ENCODE assay signal across 18 mouse cellular contexts in the genomic region with DNA sequence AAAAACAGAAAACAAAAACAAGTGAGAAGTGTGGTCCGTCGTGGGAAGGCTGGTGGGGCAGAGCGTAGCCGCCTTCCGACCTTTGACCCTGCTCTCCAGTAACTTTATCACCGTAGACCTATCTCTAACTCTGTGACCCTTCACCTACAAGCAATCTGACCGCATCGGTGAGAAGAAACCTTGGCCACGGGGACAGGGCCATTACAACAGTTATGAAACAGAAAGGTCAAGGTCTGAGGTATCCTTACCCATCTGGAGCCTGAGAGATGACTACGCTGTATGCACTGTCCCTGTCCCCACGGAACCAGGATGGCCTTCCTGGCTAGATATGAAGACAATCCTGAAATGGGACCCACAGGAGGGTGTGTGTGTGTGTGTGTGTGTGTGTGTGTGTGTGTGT. TPM values are rescaled to one million over a fixed set of nuclear protein-coding genes. Genes with fewer than 3 reads are reported as not detected.
DNase-seq lines count a peak whose midpoint lies in the region; ATAC-seq and TF ChIP-seq lines count a peak whose summit lies in the region.
"Had no signal": no experiment of that assay in that cellular context is flagged by ENCODE, and none has a peak within 500 bp of the region (broad histone marks: within the 10 kb centered on the region; RNA-seq: fewer than 3 reads in every experiment).

No protein-coding gene starts in this region.

- H3K9me3 ChIP-seq in liver, embryonic 12.5 days (replicated peaks), result no peaks in the 10 kb centered on the region
- no peaks in the 10 kb centered on the region for H3K9me3 ChIP-seq in stomach, embryonic 16.5 days (replicated peaks; ENCODE audit: control insufficient read depth, low read length)
- H3K9me3 ChIP-seq: embryonic facial prominence, embryonic 15.5 days; hindbrain, embryonic 10.5 days; limb, embryonic 13.5 days; lung, embryonic 15.5 days had no signal

- no peak for TF ChIP-seq POLR2A in liver, adult 2 months (IDR thresholded peaks at IDR 0.05; ENCODE audit: extremely low read depth, insufficient read depth, low read length)

- no peak overlapping the region for H3K4me3 ChIP-seq in gastrocnemius, adult 2 months
- H3K4me3 ChIP-seq in liver, adult 2 months (ENCODE audit: insufficient read depth, low read depth, low read length), result no peak overlapping the region
- no peak overlapping the region for H3K4me3 ChIP-seq in liver, embryonic 12.5 days
- no peak overlapping the region for H3K4me3 ChIP-seq in stomach, embryonic 16.5 days (replicated peaks; ENCODE audit: low read length)
- H3K4me3 ChIP-seq: embryonic facial prominence, embryonic 15.5 days; hindbrain, embryonic 10.5 days; limb, embryonic 13.5 days; lung, embryonic 15.5 days had no signal

- no peaks in the 10 kb centered on the region for H3K27me3 ChIP-seq in liver, adult 2 months (ENCODE audit: control insufficient read depth, insufficient read depth, low read length)
- H3K27me3 ChIP-seq in liver, embryonic 12.5 days (replicated peaks), result no peaks in the 10 kb centered on the region
- no peaks in the 10 kb centered on the region for H3K27me3 ChIP-seq in stomach, embryonic 16.5 days (ENCODE audit: control insufficient read depth, insufficient read depth, low read length)
- H3K27me3 ChIP-seq: embryonic facial prominence, embryonic 15.5 days; limb, embryonic 13.5 days; lung, embryonic 15.5 days had no signal

- H3K27ac ChIP-seq in gastrocnemius, adult 2 months, result peak overlapping the region; percentile 1; the same call in 1 of the 2 replicates
- H3K27ac ChIP-seq in liver, adult 2 months (replicated peaks; ENCODE audit: insufficient read depth, low read depth, low read length), result peak overlapping the region; percentile 92
- no peak overlapping the region for H3K27ac ChIP-seq in liver, embryonic 12.5 days
- no peak overlapping the region for H3K27ac ChIP-seq in stomach, embryonic 16.5 days (ENCODE audit: low read length)
- H3K27ac ChIP-seq: embryonic facial prominence, embryonic 15.5 days; hindbrain, embryonic 10.5 days; limb, embryonic 13.5 days; lung, embryonic 15.5 days had no signal

- 25% methylated on average over 11 of the region's 11 CpGs for WGBS in liver, adult 2 months
- 72% methylated on average over 11 of the region's 11 CpGs for WGBS in liver, embryonic 12.5 days (ENCODE audit: insufficient replicate concordance)
- WGBS in large intestine, adult 2 months, result 41% methylated on average over 11 of the region's 11 CpGs
- 68% methylated on average over 11 of the region's 11 CpGs for WGBS in stomach, embryonic 16.5 days

- intact Hi-C loops in gastrocnemius, adult 2 months (cut with DNase I), result no loop called here
- intact Hi-C loops in gastrocnemius, postnatal 36 days (cut with DNase I), result no loop called here
- intact Hi-C loops in heart, postnatal 10 days (cut with DNase I), result no loop called here

- peaks cover 20% of the 10 kb centered on the region for H3K4me1 ChIP-seq in liver, adult 2 months (ENCODE audit: control insufficient read depth, insufficient read depth, low read length)
- peaks cover 6% of the 10 kb centered on the region; the same call in 1 of the 2 replicates for H3K4me1 ChIP-seq in liver, embryonic 12.5 days
- H3K4me1 ChIP-seq in stomach, embryonic 16.5 days (ENCODE audit: control insufficient read depth, insufficient read depth, low read length), result no peaks in the 10 kb centered on the region
- H3K4me1 ChIP-seq: embryonic facial prominence, embryonic 15.5 days; hindbrain, embryonic 10.5 days; limb, embryonic 13.5 days; lung, embryonic 15.5 days had no signal

- H3K4me2 ChIP-seq in liver, embryonic 12.5 days, result no peak overlapping the region
- no peak overlapping the region for H3K4me2 ChIP-seq in stomach, embryonic 16.5 days (ENCODE audit: low read depth, low read length)
- H3K4me2 ChIP-seq: embryonic facial prominence, embryonic 15.5 days; limb, embryonic 13.5 days; lung, embryonic 15.5 days had no signal

- DNase-seq in gastrocnemius, adult 2 months, result no peak
- DNase-seq in gastrocnemius, postnatal 36 days, result no peak
- DNase-seq in liver, adult 2 months (ENCODE audit: extremely low read depth, low read depth, low spot score), result peak; percentile 96
- DNase-seq in large intestine, adult 2 months (ENCODE audit: low read depth, low spot score), result peak; percentile 75
- DNase-seq in cerebellum, postnatal 36 days, result no peak
- no peak for DNase-seq in heart, postnatal 10 days
- DNase-seq: cerebellum, postnatal 10 days; lung, postnatal 4 days; right cerebral cortex, postnatal 4 days; thymus, adult 18-20 months; thymus, postnatal 4 days had no signal

- TF ChIP-seq CTCF in gastrocnemius, adult 2 months (IDR thresholded peaks at IDR 0.05), result no peak
- no peak for TF ChIP-seq CTCF in liver, adult 2 months (IDR thresholded peaks at IDR 0.05; ENCODE audit: low read depth, low read length)

- no peak overlapping the region for H3K9ac ChIP-seq in liver, adult 2 months (ENCODE audit: low read depth, low read length)
- H3K9ac ChIP-seq in liver, embryonic 12.5 days, result no peak overlapping the region
- no peak overlapping the region for H3K9ac ChIP-seq in stomach, embryonic 16.5 days (ENCODE audit: low read length)
- H3K9ac ChIP-seq: embryonic facial prominence, embryonic 15.5 days; limb, embryonic 13.5 days; lung, embryonic 15.5 days had no signal

- ATAC-seq in liver, embryonic 12.5 days, result no peak
- peak; percentile 34; the same call in 1 of the 2 replicates for ATAC-seq in stomach, embryonic 16.5 days (ENCODE audit: insufficient read depth, low FRiP score)
- ATAC-seq: forebrain, embryonic 16.5 days had no signal

- H3K36me3 ChIP-seq in liver, adult 2 months (ENCODE audit: control insufficient read depth, insufficient read depth, low read length), result peaks cover 10% of the 10 kb centered on the region; the same call in 1 of the 2 replicates
- 0 out of 2 replicates have a peak, but pooled peaks cover 14% of the 10 kb centered on the region for H3K36me3 ChIP-seq in liver, embryonic 12.5 days
- H3K36me3 ChIP-seq in stomach, embryonic 16.5 days (ENCODE audit: control insufficient read depth, insufficient read depth, low read length), result no peaks in the 10 kb centered on the region

- no peaks in the 10 kb centered on the region for H3K79me2 ChIP-seq in liver, adult 2 months (ENCODE audit: control insufficient read depth, insufficient read depth, low read length)

RNA-seq across cellular contexts. Expression of gene Elmod3, which starts 14.1 kb away (rescaled TPM):
- 1 to 10 TPM; 7.7 to 9.8 TPM for total RNA-seq in gastrocnemius, adult 2 months (2021)
- 1 to 10 TPM; 6.1 to 9.5 TPM for total RNA-seq in gastrocnemius, postnatal 36 days (2021)
- total RNA-seq in liver, adult 2 months (2014; rRNA removed), result 7.6 and 9.5 TPM in 2 replicates
- polyA plus RNA-seq in liver, adult 2 months (2012; rRNA removed), result 14.7 and 16.0 TPM in 2 replicates
- 6.8 and 7.6 TPM in 2 replicates for polyA plus RNA-seq in liver, embryonic 12.5 days (2016; fragmentation: Nextera tagmentation; extraction: Ambion mirVana)
- 18.3 and 26.8 TPM in 2 replicates for polyA plus RNA-seq in large intestine, adult 2 months (2012; rRNA removed)
- polyA plus RNA-seq in stomach, embryonic 16.5 days (2015; fragmentation: Nextera tagmentation; extraction: Ambion mirVana), result 18.1 and 19.6 TPM in 2 replicates
- 10 to 100 TPM; 15.7 to 16.0 TPM for total RNA-seq in heart, postnatal 10 days (2021)

RNA-seq across cellular contexts. Expression of gene Retsat, which starts 14.1 kb away (rescaled TPM):
- 10 to 100 TPM; 56.1 to 98.6 TPM for total RNA-seq in gastrocnemius, adult 2 months (2021)
- 10 to 100 TPM; 70.2 to 71.6 TPM for total RNA-seq in gastrocnemius, postnatal 36 days (2021)
- total RNA-seq in liver, adult 2 months (2014; rRNA removed), result 151 and 180 TPM in 2 replicates
- polyA plus RNA-seq in liver, adult 2 months (2012; rRNA removed), result 303 and 340 TPM in 2 replicates
- polyA plus RNA-seq in liver, embryonic 12.5 days (2016; fragmentation: Nextera tagmentation; extraction: Ambion mirVana), result 15.3 and 16.6 TPM in 2 replicates
- 22.9 and 40.1 TPM in 2 replicates for polyA plus RNA-seq in large intestine, adult 2 months (2012; rRNA removed)
- 29.6 and 32.7 TPM in 2 replicates for polyA plus RNA-seq in stomach, embryonic 16.5 days (2015; fragmentation: Nextera tagmentation; extraction: Ambion mirVana)
- total RNA-seq in heart, postnatal 10 days (2021), result 100 to 1,000 TPM; 141 to 152 TPM

RNA-seq across cellular contexts. Expression of gene Tgoln1, which starts 32.6 kb away (rescaled TPM):
- 10 to 100 TPM; 23.2 to 29.0 TPM for total RNA-seq in gastrocnemius, adult 2 months (2021)
- 10 to 100 TPM; 21.8 to 22.1 TPM for total RNA-seq in gastrocnemius, postnatal 36 days (2021)
- 68.7 and 85.5 TPM in 2 replicates for total RNA-seq in liver, adult 2 months (2014; rRNA removed)
- 41.4 and 48.0 TPM in 2 replicates for polyA plus RNA-seq in liver, adult 2 months (2012; rRNA removed)
- polyA plus RNA-seq in liver, embryonic 12.5 days (2016; fragmentation: Nextera tagmentation; extraction: Ambion mirVana), result 17.8 and 18.8 TPM in 2 replicates
- 33.6 and 40.9 TPM in 2 replicates for polyA plus RNA-seq in large intestine, adult 2 months (2012; rRNA removed)
- 43.5 and 46.0 TPM in 2 replicates for polyA plus RNA-seq in stomach, embryonic 16.5 days (2015; fragmentation: Nextera tagmentation; extraction: Ambion mirVana)
- 10 to 100 TPM; 44.5 to 45.4 TPM for total RNA-seq in heart, postnatal 10 days (2021)

RNA-seq across cellular contexts. Expression of gene Capg, which starts 40.0 kb away (rescaled TPM):
- 1 to 10 TPM; 6.8 to 9.7 TPM for total RNA-seq in gastrocnemius, adult 2 months (2021)
- 10 to 100 TPM in 1 of 2 experiments, 1 to 10 TPM in 1; 7.2 to 11.8 TPM for total RNA-seq in gastrocnemius, postnatal 36 days (2021)
- 3.9 and 4.3 TPM in 2 replicates for total RNA-seq in liver, adult 2 months (2014; rRNA removed)
- 2.2 and 2.8 TPM in 2 replicates for polyA plus RNA-seq in liver, adult 2 months (2012; rRNA removed)
- 18.5 and 19.7 TPM in 2 replicates for polyA plus RNA-seq in liver, embryonic 12.5 days (2016; fragmentation: Nextera tagmentation; extraction: Ambion mirVana)
- 27.2 and 38.0 TPM in 2 replicates for polyA plus RNA-seq in large intestine, adult 2 months (2012; rRNA removed)
- polyA plus RNA-seq in stomach, embryonic 16.5 days (2015; fragmentation: Nextera tagmentation; extraction: Ambion mirVana), result 142 and 180 TPM in 2 replicates
- 10 to 100 TPM; 11.5 to 13.1 TPM for total RNA-seq in heart, postnatal 10 days (2021)

Comparison
In these comparisons a context has a peak if more than half of its experiments do, and no peak if none do; other contexts are left out.
1. H3K27ac ChIP-seq: peak in gastrocnemius, adult 2 months (single experiment) and liver, adult 2 months (single experiment); none in liver, embryonic 12.5 days (single experiment) and stomach, embryonic 16.5 days (single experiment).
2. DNase-seq: peak in liver, adult 2 months (single experiment) and large intestine, adult 2 months (single experiment); none in gastrocnemius, adult 2 months (single experiment), gastrocnemius, postnatal 36 days (0 of 2), cerebellum, postnatal 36 days (0 of 2) and heart, postnatal 10 days (0 of 2).